Mouse (Mus musculus) heart, embryonic 15.5 days (tissue): ENCODE measurements at regions not wholly inside any gene's neighbourhood (a gene's known extent, or its start where the extent isn't known, plus 50 kb on each side); places are given as distances from the start of the nearest gene placed in this dataset.

ENCODE experiments used
- ATAC-seq: fragments of 200-750 bp; cut with Nextera tagmentation; replicated peaks from 2 replicates; pipeline ENCODE4 v1.8.0; 2017; ENCODE audit warnings: low read depth, moderate TSS enrichment; ENCODE audit not compliant: insufficient number of reproducible peaks, insufficient read depth, low FRiP score
- H3K27ac ChIP-seq: fragments of 300-500 bp; sonication (generic); 2 replicates; pipeline ENCODE4 v1.5.1; 2015; ENCODE audit warnings: mild to moderate bottlenecking, inconsistent platforms
- H3K27me3 ChIP-seq: fragments of 300-500 bp; sonication (generic); 2 replicates; pipeline ENCODE4 v1.6.1; 2015; ENCODE audit warnings: inconsistent platforms
- H3K36me3 ChIP-seq: fragments of 300-500 bp; sonication (generic); 2 replicates; pipeline ENCODE4 v1.6.1; 2015; ENCODE audit warnings: mild to moderate bottlenecking, inconsistent platforms
- H3K4me1 ChIP-seq: fragments of 300-500 bp; sonication (generic); replicated peaks from 2 replicates; pipeline ENCODE4 v1.6.1; 2015; ENCODE audit warnings: inconsistent platforms
- H3K4me2 ChIP-seq: fragments of 300-500 bp; sonication (generic); 2 replicates; pipeline ENCODE4 v1.6.1; 2015; ENCODE audit warnings: inconsistent platforms, mild to moderate bottlenecking, moderate library complexity
- H3K4me3 ChIP-seq: fragments of 300-500 bp; sonication (generic); 2 replicates; pipeline ENCODE4 v1.5.1; 2015; ENCODE audit warnings: mild to moderate bottlenecking, inconsistent platforms
- H3K9ac ChIP-seq: fragments of 300-500 bp; sonication (generic); 2 replicates; pipeline ENCODE4 v1.6.1; 2015; ENCODE audit warnings: mild to moderate bottlenecking, inconsistent platforms
- H3K9me3 ChIP-seq: fragments of 300-500 bp; sonication (generic); replicated peaks from 2 replicates; pipeline ENCODE4 v1.6.1; 2016; ENCODE audit warnings: inconsistent platforms
- WGBS: fragments of 180-500 bp; shearing (Covaris S2); methylation state at CpG from one replicate; pipeline ENCODE4 v1.1.7; 2015; ENCODE audit warnings: mixed read lengths; 5-methylcytosine and 5-hydroxymethylcytosine counted together

GRCm38 (mm10) chr4:125339056-125339455, 151.4 kb upstream of the Grik3 start:
- Histone ChIP-seq H3K27me3 (no peaks in the 10 kb centered on the region), H3K27ac (no peak overlapping the region), H3K4me3 (no peak overlapping the region), H3K9me3 (no peaks in the 10 kb centered on the region), H3K4me2 (no peak overlapping the region), H3K36me3 (no peaks in the 10 kb centered on the region), H3K9ac (no peak overlapping the region), H3K4me1 (no peaks in the 10 kb centered on the region)
- WGBS = 61% methylated on average over 2 of the region's 2 CpGs
- no peak for ATAC-seq

GRCm38 (mm10) chr4:125328806-125329205, 161.7 kb upstream of the Grik3 start:
- H3K27ac ChIP-seq = no peak overlapping the region
- no peak overlapping the region for H3K4me2 ChIP-seq
- H3K27me3 ChIP-seq = no peaks in the 10 kb centered on the region
- H3K9ac ChIP-seq = no peak overlapping the region
- H3K4me1 ChIP-seq = no peaks in the 10 kb centered on the region
- no peak overlapping the region for H3K4me3 ChIP-seq
- no peak for ATAC-seq
- H3K36me3 ChIP-seq = no peaks in the 10 kb centered on the region
- H3K9me3 ChIP-seq = no peaks in the 10 kb centered on the region
- WGBS = 13% methylated on average over 3 of the region's 3 CpGs

- Histone ChIP-seq H3K9me3 (no peaks in the 10 kb centered on the region), H3K9ac (no peak overlapping the region), H3K4me3 (no peak overlapping the region), H3K36me3 (no peaks in the 10 kb centered on the region), H3K4me2 (no peak overlapping the region), H3K4me1 (no peaks in the 10 kb centered on the region), H3K27me3 (no peaks in the 10 kb centered on the region), H3K27ac (no peak overlapping the region)
- ATAC-seq = no peak
- WGBS = 58% methylated on average over 3 of the region's 3 CpGs
These were observed 166.0 kb upstream of the Grik3 start for GRCm38 (mm10) chr4:125324495-125324894.

GRCm38 (mm10) chr4:125319343-125319742, 171.2 kb upstream of the Grik3 start:
- 58% methylated on average over 5 of the region's 5 CpGs for WGBS
- no peak for ATAC-seq

DNA sequence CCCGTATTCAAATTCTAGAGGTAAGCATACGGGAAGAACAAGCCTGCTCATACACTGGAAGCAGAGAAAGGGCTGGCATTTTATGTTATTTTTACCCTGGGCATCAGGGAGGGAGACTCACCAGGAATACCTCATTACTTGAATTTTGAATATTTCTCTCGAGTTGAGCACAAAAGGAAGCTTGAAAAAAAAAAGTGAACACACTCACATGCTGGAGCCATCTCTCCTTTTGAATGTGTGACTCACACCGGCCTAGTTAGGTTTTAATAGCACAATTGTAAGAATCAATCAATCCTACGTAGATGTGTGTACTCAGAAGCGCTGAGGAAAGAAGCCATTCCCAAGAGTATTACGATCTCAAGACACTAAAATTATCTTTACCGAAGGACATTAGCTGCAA, 172.2 kb upstream of the Grik3 start:
- H3K4me3 ChIP-seq = no peak overlapping the region
- peaks cover 24% of the 10 kb centered on the region for H3K27me3 ChIP-seq
- H3K27ac ChIP-seq = no peak overlapping the region
- no peak overlapping the region for H3K9ac ChIP-seq
- H3K36me3 ChIP-seq = no peaks in the 10 kb centered on the region
- H3K4me1 ChIP-seq = no peaks in the 10 kb centered on the region
- H3K9me3 ChIP-seq = no peaks in the 10 kb centered on the region
- no peak for ATAC-seq
- WGBS = 37% methylated on average over 8 of the region's 8 CpGs
- H3K4me2 ChIP-seq = no peak overlapping the region

More at GRCm38 (mm10) chr4:125319343-125319742, 171.2 kb upstream of the Grik3 start:
- Histone ChIP-seq H3K36me3 (no peaks in the 10 kb centered on the region), H3K27ac (no peak overlapping the region), H3K4me1 (no peaks in the 10 kb centered on the region), H3K27me3 (peaks cover 21% of the 10 kb centered on the region), H3K9ac (no peak overlapping the region), H3K4me2 (no peak overlapping the region), H3K9me3 (no peaks in the 10 kb centered on the region), H3K4me3 (no peak overlapping the region)

GRCm38 (mm10) chr4:125316876-125317275, 173.6 kb upstream of the Grik3 start:
- H3K27ac ChIP-seq = no peak overlapping the region
- peaks cover 24% of the 10 kb centered on the region for H3K27me3 ChIP-seq
- H3K9ac ChIP-seq = no peak overlapping the region
- H3K4me1 ChIP-seq = no peaks in the 10 kb centered on the region
- H3K4me3 ChIP-seq = no peak overlapping the region
- 53% methylated on average over 3 of the region's 3 CpGs for WGBS
- H3K36me3 ChIP-seq = no peaks in the 10 kb centered on the region
- H3K4me2 ChIP-seq = no peak overlapping the region
- H3K9me3 ChIP-seq = no peaks in the 10 kb centered on the region
- ATAC-seq = no peak

GRCm38 (mm10) chr4:125315818-125316217, 174.7 kb upstream of the Grik3 start:
- no peaks in the 10 kb centered on the region for H3K4me1 ChIP-seq
- H3K4me3 ChIP-seq = no peak overlapping the region
- no peak overlapping the region for H3K9ac ChIP-seq
- H3K36me3 ChIP-seq = no peaks in the 10 kb centered on the region
- no peaks in the 10 kb centered on the region for H3K9me3 ChIP-seq
- 12% methylated on average over 6 of the region's 6 CpGs for WGBS
- no peak overlapping the region for H3K4me2 ChIP-seq
- ATAC-seq = no peak
- no peak overlapping the region for H3K27ac ChIP-seq
- H3K27me3 ChIP-seq = peaks cover 32% of the 10 kb centered on the region

- H3K27me3 ChIP-seq = peaks cover 32% of the 10 kb centered on the region
- no peak overlapping the region for H3K4me2 ChIP-seq
- WGBS = 75% methylated on average over 3 of the region's 3 CpGs
These were observed 176.6 kb upstream of the Grik3 start for GRCm38 (mm10) chr4:125313892-125314291.

DNA sequence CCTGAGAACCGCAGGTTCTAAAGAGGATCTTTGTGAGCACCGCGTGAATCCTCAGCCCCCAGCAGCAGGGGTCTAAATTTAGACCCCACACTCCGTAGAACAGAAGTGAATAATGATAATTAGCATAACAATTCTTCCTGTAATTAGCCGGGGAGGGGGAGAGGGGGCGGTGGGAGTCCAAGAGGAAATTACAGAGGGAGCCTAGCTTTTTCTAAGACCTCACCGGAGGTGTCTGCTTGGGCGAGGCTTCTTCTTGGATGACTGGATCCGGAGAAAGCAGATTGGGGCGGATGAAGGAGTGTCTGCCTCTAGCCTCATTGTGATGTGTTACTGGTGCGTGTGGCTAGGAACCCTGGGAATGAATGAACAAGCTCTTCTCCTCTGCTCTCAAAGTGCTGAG, 177.2 kb upstream of the Grik3 start:
- 11% methylated on average over 11 of the region's 11 CpGs for WGBS
- no peak for ATAC-seq

More at GRCm38 (mm10) chr4:125313892-125314291, 176.6 kb upstream of the Grik3 start:
- ATAC-seq = no peak
- H3K9me3 ChIP-seq = no peaks in the 10 kb centered on the region
- no peaks in the 10 kb centered on the region for H3K4me1 ChIP-seq
- no peak overlapping the region for H3K9ac ChIP-seq
- no peak overlapping the region for H3K27ac ChIP-seq
- no peaks in the 10 kb centered on the region for H3K36me3 ChIP-seq
- H3K4me3 ChIP-seq = no peak overlapping the region

DNA sequence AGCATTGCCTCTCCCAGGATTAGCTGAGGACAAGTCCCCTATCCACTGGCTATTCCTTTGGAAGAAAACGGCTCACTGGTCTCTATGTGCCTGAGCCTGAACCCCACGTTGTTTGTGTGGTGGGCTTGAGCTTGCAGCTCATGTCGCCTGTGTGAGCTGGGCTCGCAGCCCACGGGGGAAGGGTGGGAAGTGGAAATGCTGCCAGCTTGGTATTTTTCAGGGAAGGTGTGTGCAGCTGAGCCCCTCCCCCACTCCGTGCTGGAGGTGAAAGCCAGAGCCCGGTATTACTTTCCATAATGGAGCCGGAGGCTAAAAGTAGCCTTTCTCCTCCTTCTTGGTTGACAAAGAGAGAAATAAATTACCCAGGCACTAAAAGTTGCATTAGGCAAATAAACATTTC, 180.5 kb upstream of the Zc3h12a start:
- Histone ChIP-seq H3K27me3 (peaks cover 8% of the 10 kb centered on the region), H3K4me3 (no peak overlapping the region), H3K9ac (no peak overlapping the region), H3K4me2 (no peak overlapping the region), H3K36me3 (no peaks in the 10 kb centered on the region), H3K4me1 (no peaks in the 10 kb centered on the region), H3K27ac (no peak overlapping the region), H3K9me3 (no peaks in the 10 kb centered on the region)
- WGBS = 35% methylated on average over 8 of the region's 8 CpGs
- ATAC-seq = no peak

More for the DNA sequence above, 177.2 kb upstream of the Grik3 start:
- no peak overlapping the region for H3K9ac ChIP-seq
- no peaks in the 10 kb centered on the region for H3K36me3 ChIP-seq
- no peaks in the 10 kb centered on the region for H3K9me3 ChIP-seq
- H3K4me2 ChIP-seq = no peak overlapping the region
- no peak overlapping the region for H3K4me3 ChIP-seq
- no peak overlapping the region for H3K27ac ChIP-seq
- peaks cover 27% of the 10 kb centered on the region for H3K27me3 ChIP-seq
- no peaks in the 10 kb centered on the region for H3K4me1 ChIP-seq

DNA sequence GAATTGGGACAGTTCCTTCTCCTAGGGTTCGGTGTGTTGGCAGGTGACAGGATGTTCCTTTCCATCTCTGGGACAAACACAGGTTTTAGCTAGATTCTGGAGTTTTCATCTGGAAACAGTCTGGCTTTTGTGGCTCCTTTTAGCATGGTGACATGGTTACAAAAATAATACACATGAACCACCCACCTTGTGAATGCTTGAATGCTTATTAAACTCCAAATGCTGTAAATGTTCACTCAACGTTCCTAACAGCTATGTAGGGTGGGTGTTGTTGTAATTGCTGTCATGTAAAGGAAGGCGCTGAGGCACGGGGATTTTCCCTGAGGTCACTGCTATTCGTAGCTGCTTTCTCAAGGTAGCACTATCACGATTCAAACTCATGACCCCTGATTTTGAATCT, 178.1 kb upstream of the Zc3h12a start:
- 67% methylated on average over 6 of the region's 6 CpGs for WGBS
- Histone ChIP-seq H3K27me3 (no peaks in the 10 kb centered on the region; the same call in none of the 2 replicates), H3K36me3 (no peaks in the 10 kb centered on the region), H3K4me2 (no peak overlapping the region), H3K9ac (no peak overlapping the region), H3K9me3 (no peaks in the 10 kb centered on the region), H3K27ac (no peak overlapping the region), H3K4me1 (no peaks in the 10 kb centered on the region), H3K4me3 (no peak overlapping the region)
- no peak for ATAC-seq

DNA sequence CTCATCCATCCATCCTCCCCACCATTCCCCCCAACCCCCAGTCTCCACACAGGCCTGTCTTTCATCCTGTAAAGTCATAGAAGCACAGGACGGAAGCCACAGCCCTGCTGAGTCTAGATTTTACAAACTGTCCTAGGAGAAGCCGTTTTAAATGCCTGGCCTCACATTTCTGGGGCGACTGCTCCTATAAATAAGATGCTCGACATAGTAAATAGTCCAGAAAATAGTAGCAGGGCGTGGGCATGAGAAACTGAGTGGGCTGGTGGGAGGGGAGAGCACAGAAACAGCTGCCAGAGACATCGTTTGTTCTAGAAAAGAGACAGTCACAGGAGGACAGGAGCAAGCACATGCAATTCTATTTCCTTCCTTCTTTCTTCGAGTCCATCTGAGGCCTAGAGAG, 175.0 kb upstream of the Zc3h12a start:
- no peak overlapping the region for H3K27ac ChIP-seq
- no peaks in the 10 kb centered on the region for H3K36me3 ChIP-seq
- H3K4me2 ChIP-seq = no peak overlapping the region
- no peak overlapping the region for H3K9ac ChIP-seq
- no peak for ATAC-seq
- H3K4me1 ChIP-seq = no peaks in the 10 kb centered on the region
- 48% methylated on average over 7 of the region's 7 CpGs for WGBS
- H3K4me3 ChIP-seq = no peak overlapping the region
- H3K27me3 ChIP-seq = no peaks in the 10 kb centered on the region; the same call in none of the 2 replicates
- no peaks in the 10 kb centered on the region for H3K9me3 ChIP-seq
